Mouse (Mus musculus): ENCODE measurements at regions not wholly inside any gene's neighbourhood (a gene's known extent, or its start where the extent isn't known, plus 50 kb on each side); places are given as distances from the start of the nearest gene placed in this dataset.

DNA sequence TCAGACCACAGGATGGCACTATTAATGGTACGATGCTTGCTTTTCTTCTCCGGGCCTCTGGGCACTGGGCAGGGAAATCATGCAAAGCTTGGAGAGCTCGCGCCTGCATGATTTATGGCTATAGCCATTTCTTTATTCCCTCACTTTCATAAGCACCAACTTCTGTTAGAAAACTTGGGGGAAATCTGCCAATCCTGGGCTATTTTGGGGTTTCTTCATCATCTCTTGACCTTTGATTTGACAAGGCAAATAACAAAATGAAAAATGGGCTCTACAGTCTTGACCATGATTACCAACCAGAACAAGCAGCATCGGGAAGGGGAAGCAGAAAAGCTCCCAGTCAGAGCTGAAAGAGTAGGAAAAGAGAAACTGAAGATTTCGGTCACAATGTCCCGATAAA is 57.1 kb upstream of the Fbxl4 start:
- no peak for DNase-seq

DNA sequence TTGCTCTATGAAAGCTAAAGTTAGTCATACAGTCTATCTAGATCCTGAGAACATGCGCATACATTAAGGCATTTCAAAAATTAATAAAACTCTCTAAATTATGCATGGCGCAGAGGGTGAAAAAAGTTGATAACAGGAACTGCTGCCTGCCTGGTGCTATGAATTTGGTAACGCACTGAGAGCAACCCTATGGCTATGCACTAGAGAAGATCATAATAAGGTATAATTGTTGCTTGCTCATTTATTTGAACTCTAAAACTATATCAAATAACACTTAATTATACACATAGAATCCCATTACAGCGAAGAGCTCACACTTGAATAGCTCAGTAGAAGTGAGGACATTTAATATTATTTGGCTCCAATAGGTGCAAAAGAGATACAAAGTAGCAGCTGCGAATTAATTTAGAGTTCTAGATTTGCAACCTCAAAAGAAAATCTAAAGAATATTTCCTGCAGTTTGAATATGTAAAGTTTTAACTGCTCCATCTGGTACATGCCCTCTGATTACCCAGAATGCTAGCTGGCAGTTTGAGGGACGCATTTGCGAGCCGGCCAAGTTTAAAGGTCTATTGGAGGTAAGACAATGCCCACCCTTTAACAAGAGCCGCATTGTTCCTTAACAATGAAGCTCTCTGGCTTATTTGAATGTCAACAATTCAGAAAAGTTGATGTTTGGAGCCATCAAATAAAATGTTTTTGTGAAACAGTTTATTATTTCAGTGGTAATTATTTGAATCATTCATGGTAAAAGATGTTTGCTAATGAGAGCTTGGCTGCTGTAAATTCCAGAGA is 56.0 kb upstream of the Fbxl4 start:
- DNase-seq, result no peak

DNA sequence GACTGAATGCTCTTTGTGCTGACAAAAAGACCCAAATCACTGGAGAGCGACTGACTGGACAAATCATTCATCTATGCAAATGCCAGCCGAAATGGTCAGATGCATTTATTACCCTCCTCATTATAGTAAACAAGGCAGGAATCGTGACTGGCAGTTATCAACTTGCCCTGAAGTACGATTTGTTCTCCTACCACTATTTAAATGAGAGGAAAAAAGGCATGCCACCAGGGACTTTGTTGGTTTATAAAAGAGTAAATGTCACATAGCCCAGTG is 55.5 kb upstream of the Fbxl4 start:
- DNase-seq, result no peak

DNA sequence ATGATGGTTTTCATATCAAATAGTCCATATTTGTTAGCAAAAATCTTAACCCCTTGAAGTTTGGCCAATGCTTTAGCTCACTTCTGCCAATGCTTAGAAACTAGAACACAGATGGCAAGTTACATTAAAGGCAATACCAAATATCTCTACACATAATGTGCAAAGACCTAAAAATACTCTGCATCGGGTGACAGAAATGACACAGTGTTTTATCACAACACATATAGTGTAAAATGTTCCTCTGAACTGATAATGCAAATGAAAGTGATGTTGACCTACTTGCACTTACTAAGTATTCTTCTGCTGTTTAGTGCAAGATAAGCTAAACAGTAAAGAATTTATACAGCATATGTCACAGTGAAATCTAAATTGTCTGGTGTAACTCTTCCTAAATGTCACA is 55.1 kb upstream of the Fbxl4 start:
- no peak for DNase-seq
